Mouse (Mus musculus): ENCODE data around the gene Cfap54.

DNA sequence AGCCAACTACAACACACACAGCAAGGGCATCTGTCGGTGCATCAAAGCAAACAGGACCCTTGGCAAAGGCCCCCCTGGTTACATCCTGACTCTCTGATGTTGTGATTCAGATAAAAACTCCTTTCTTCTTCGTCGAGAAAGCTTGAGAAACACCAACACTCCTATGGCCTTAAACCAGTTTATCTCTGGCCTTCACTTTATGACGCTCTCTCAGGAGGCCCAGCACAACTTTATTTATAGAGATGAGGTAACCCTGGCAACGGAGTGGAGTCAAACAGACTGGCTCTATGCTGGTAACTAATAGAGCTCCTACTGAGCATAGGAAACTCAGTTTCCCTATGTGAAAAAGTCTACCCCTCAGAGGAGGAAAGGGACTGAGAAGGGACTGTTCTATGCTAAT is 146.9 kb downstream of the Cfap54 start:
- TF ChIP-seq CTCF (IDR thresholded peaks at IDR 0.05; ENCODE audit: borderline replicate concordance, extremely low read depth, insufficient read depth, insufficient read length) (no peak), POLR2A (IDR thresholded peaks at IDR 0.05; ENCODE audit: borderline replicate concordance, extremely low read depth, insufficient read depth, insufficient read length, poor library complexity, severe bottlenecking) (no peak)

All from brain, embryonic 14.5 days (tissue).